Mouse (Mus musculus) forebrain, postnatal 0 days (tissue): Measurements from ENCODE around the gene Grip1. TPM values are rescaled to one million over a fixed set of nuclear protein-coding genes. Genes with fewer than 3 reads are reported as not detected.

Experiments used
- ATAC-seq: fragments of 200-750 bp; cut with Nextera tagmentation; 2 replicates; pipeline ENCODE4 v1.8.0; 2017; ENCODE audit warnings: mild to moderate bottlenecking, moderate library complexity
- DNase-seq: peaks from one replicate; pipeline ENCODE4 v3.0.0-alpha.2; 2015
- H3K27ac ChIP-seq: fragments of 300-500 bp; sonication (generic); 2 replicates; pipeline ENCODE4 v1.5.1; 2014; ENCODE audit warnings: low read depth, mild to moderate bottlenecking, antibody characterized with exemption, low read length, moderate library complexity, mixed read lengths
- H3K27me3 ChIP-seq: fragments of 300-500 bp; sonication (generic); 2 replicates; pipeline ENCODE4 v1.6.1; 2014; ENCODE audit warnings: mild to moderate bottlenecking, low read length, mixed read lengths; ENCODE audit not compliant: insufficient read depth
- H3K36me3 ChIP-seq: fragments of 300-500 bp; sonication (generic); 2 replicates; pipeline ENCODE4 v1.6.1; 2014; ENCODE audit warnings: mild to moderate bottlenecking, moderate library complexity; ENCODE audit not compliant: insufficient read depth
- H3K4me1 ChIP-seq: fragments of 300-500 bp; sonication (generic); 2 replicates; pipeline ENCODE4 v1.6.1; 2014; ENCODE audit warnings: antibody characterized with exemption; ENCODE audit not compliant: insufficient read depth
- H3K4me2 ChIP-seq: fragments of 300-500 bp; sonication (generic); 2 replicates; pipeline ENCODE4 v1.6.1; 2014; ENCODE audit warnings: low read depth, mild to moderate bottlenecking, moderate library complexity
- H3K4me3 ChIP-seq: fragments of 300-500 bp; sonication (generic); 2 replicates; pipeline ENCODE4 v1.5.1; 2014; ENCODE audit warnings: low read depth, low read length, mixed read lengths
- H3K9ac ChIP-seq: fragments of 300-500 bp; sonication (generic); 2 replicates; pipeline ENCODE4 v1.6.1; 2014; ENCODE audit warnings: mild to moderate bottlenecking
- H3K9me3 ChIP-seq: fragments of 300-500 bp; sonication (generic); 2 replicates; pipeline ENCODE4 v1.6.1; 2016; ENCODE audit warnings: low read length
- CTCF ChIP-seq: sonication (generic); IDR thresholded peaks from 2 replicates; pipeline ENCODE4 v1.5.1; 2016; ENCODE audit warnings: antibody characterized with exemption, control low read depth, low read depth
- WGBS: fragments of 180-500 bp; shearing (Covaris S2); extraction: QIAGEN DNeasy Blood & Tissue Kit; methylation state at CpG from one replicate; pipeline ENCODE4 v1.1.7; 2014; 5-methylcytosine and 5-hydroxymethylcytosine counted together
- polyA plus RNA-seq: library from polyadenylated mRNA; unstranded; fragments of >200 nt; fragmentation: Nextera tagmentation; extraction: Ambion mirVana; gene quantifications from 2 replicates; pipeline ENCODE4 v1.2.1, GENCODE M21; 2015
- total RNA-seq: library from RNA; depleted of rRNA; stranded (reverse); fragments of >200 nt; gene quantifications from 2 replicates; pipeline ENCODE4 v1.2.3, GENCODE M21; 2014

Gene Grip1
- total and polyA plus RNA-seq, 2 experiments from 2014 or later = 14.8 to 34.5 TPM

GRCm38 (mm10) chr10:119951460-119951859, 497.8 kb downstream of the Grip1 start:
- no peaks in the 10 kb centered on the region for H3K36me3 ChIP-seq
- H3K27me3 ChIP-seq = no peaks in the 10 kb centered on the region
- WGBS = 85% methylated on average over 6 of the region's 6 CpGs

GRCm38 (mm10) chr10:119957260-119957955, 503.8 kb downstream of the Grip1 start:
- no peak overlapping the region for H3K9ac ChIP-seq
- peak; percentile 89 for ATAC-seq
- WGBS = 57% methylated on average over 17 of the region's 17 CpGs

More at GRCm38 (mm10) chr10:119951460-119951859, 497.8 kb downstream of the Grip1 start:
- no peak for DNase-seq
- H3K4me1 ChIP-seq = no peaks in the 10 kb centered on the region
- no peak overlapping the region for H3K4me2 ChIP-seq
- no peaks in the 10 kb centered on the region for H3K9me3 ChIP-seq
- no peak overlapping the region for H3K9ac ChIP-seq
- no peak for TF ChIP-seq CTCF
- H3K4me3 ChIP-seq = no peak overlapping the region
- no peak overlapping the region for H3K27ac ChIP-seq
- ATAC-seq = no peak

GRCm38 (mm10) chr10:119960915-119961314, 507.3 kb downstream of the Grip1 start:
- Histone ChIP-seq H3K4me1 (no peaks in the 10 kb centered on the region), H3K27me3 (no peaks in the 10 kb centered on the region), H3K36me3 (no peaks in the 10 kb centered on the region), H3K9me3 (no peaks in the 10 kb centered on the region), H3K27ac (no peak overlapping the region), H3K4me2 (no peak overlapping the region), H3K4me3 (no peak overlapping the region), H3K9ac (no peak overlapping the region)
- WGBS = 61% methylated on average over 3 of the region's 3 CpGs
- no peak for TF ChIP-seq CTCF
- ATAC-seq = no peak
- no peak for DNase-seq

More at GRCm38 (mm10) chr10:119957260-119957955, 503.8 kb downstream of the Grip1 start:
- H3K4me3 ChIP-seq = no peak overlapping the region
- no peak for TF ChIP-seq CTCF
- peak; percentile 57 for DNase-seq
- H3K36me3 ChIP-seq = no peaks in the 10 kb centered on the region
- no peaks in the 10 kb centered on the region for H3K27me3 ChIP-seq
- H3K4me1 ChIP-seq = no peaks in the 10 kb centered on the region
- no peak overlapping the region for H3K4me2 ChIP-seq
- H3K9me3 ChIP-seq = no peaks in the 10 kb centered on the region
- no peak overlapping the region for H3K27ac ChIP-seq

GRCm38 (mm10) chr10:119966321-119966720, 512.7 kb downstream of the Grip1 start:
- H3K27me3 ChIP-seq = no peaks in the 10 kb centered on the region
- DNase-seq (no peak), ATAC-seq (peak; percentile 12; the same call in 1 of the 2 replicates)
- H3K4me1 ChIP-seq = no peaks in the 10 kb centered on the region
- no peak overlapping the region for H3K27ac ChIP-seq
- no peaks in the 10 kb centered on the region for H3K36me3 ChIP-seq
- no peak overlapping the region for H3K4me2 ChIP-seq
- WGBS = 25% methylated on average over 8 of the region's 8 CpGs
- no peak for TF ChIP-seq CTCF
- H3K9me3 ChIP-seq = no peaks in the 10 kb centered on the region
- no peak overlapping the region for H3K4me3 ChIP-seq
- H3K9ac ChIP-seq = no peak overlapping the region

- WGBS = 21% methylated on average over 8 of the region's 8 CpGs
- no peak for ATAC-seq
- TF ChIP-seq CTCF = no peak
- H3K36me3 ChIP-seq = no peaks in the 10 kb centered on the region; the same call in none of the 2 replicates
- no peaks in the 10 kb centered on the region for H3K9me3 ChIP-seq
- H3K27me3 ChIP-seq = no peaks in the 10 kb centered on the region
- H3K27ac ChIP-seq = no peak overlapping the region
- H3K4me1 ChIP-seq = no peaks in the 10 kb centered on the region
- DNase-seq = no peak
- no peak overlapping the region for H3K9ac ChIP-seq
- H3K4me3 ChIP-seq = no peak overlapping the region
- H3K4me2 ChIP-seq = no peak overlapping the region
Observed at GRCm38 (mm10) chr10:119979396-119979795, 525.8 kb downstream of the Grip1 start.

- DNase-seq = no peak
- Histone ChIP-seq H3K4me2 (no peak overlapping the region), H3K27ac (no peak overlapping the region), H3K36me3 (no peaks in the 10 kb centered on the region; the same call in none of the 2 replicates), H3K27me3 (no peaks in the 10 kb centered on the region), H3K9me3 (no peaks in the 10 kb centered on the region), H3K4me3 (no peak overlapping the region), H3K9ac (no peak overlapping the region), H3K4me1 (no peaks in the 10 kb centered on the region)
- WGBS = 18% methylated on average over 11 of the region's 11 CpGs
- TF ChIP-seq CTCF = no peak
- ATAC-seq = no peak
Observed at GRCm38 (mm10) chr10:119980032-119980431, 526.4 kb downstream of the Grip1 start.

GRCm38 (mm10) chr10:119984299-119984698, 530.7 kb downstream of the Grip1 start:
- no peak for TF ChIP-seq CTCF
- Histone ChIP-seq H3K27ac (no peak overlapping the region), H3K36me3 (no peaks in the 10 kb centered on the region; the same call in none of the 2 replicates), H3K9me3 (no peaks in the 10 kb centered on the region), H3K4me3 (no peak overlapping the region), H3K4me2 (no peak overlapping the region), H3K4me1 (no peaks in the 10 kb centered on the region), H3K27me3 (no peaks in the 10 kb centered on the region), H3K9ac (no peak overlapping the region)
- 94% methylated on average over 9 of the region's 9 CpGs for WGBS
- ATAC-seq = no peak
- DNase-seq = no peak
